Mouse (Mus musculus): ENCODE data around the gene Adra2b.
A peak's percentile ranks its signal among the peaks of the same experiment; 100 is the strongest.

Adra2b gene

GRCm38 (mm10) chr2:127338833-127339232, 24.2 kb upstream of the Adra2b start:
- DNase-seq (ENCODE audit: low spot score in 2 of 2) = no peak

- DNase-seq (ENCODE audit: low spot score in 2 of 2) = no peak
Observed at GRCm38 (mm10) chr2:127339262-127339661, 23.7 kb upstream of the Adra2b start.

- DNase-seq (ENCODE audit: low spot score in 2 of 2) = peak in 1 of 2 experiments; percentile 16
Observed at GRCm38 (mm10) chr2:127341159-127341558, 21.8 kb upstream of the Adra2b start.

- DNase-seq (ENCODE audit: low spot score in 2 of 2) = no peak
Observed at GRCm38 (mm10) chr2:127346334-127346733, 16.7 kb upstream of the Adra2b start.

- no peak for DNase-seq (ENCODE audit: low spot score in 2 of 2)
Observed at GRCm38 (mm10) chr2:127347147-127347985, 15.6 kb upstream of the Adra2b start.

GRCm38 (mm10) chr2:127353881-127354280, 9.1 kb upstream of the Adra2b start:
- no peak for DNase-seq (ENCODE audit: low spot score in 2 of 2)

- no peak for DNase-seq (ENCODE audit: low spot score in 2 of 2)
Observed at GRCm38 (mm10) chr2:127363282-127363652, 259 bp downstream of the Adra2b start.

- no peak for DNase-seq (ENCODE audit: low spot score in 2 of 2)
Observed at GRCm38 (mm10) chr2:127363696-127364095, 688 bp downstream of the Adra2b start.

- no peak for DNase-seq (ENCODE audit: low spot score in 2 of 2)
Observed at GRCm38 (mm10) chr2:127364452-127364851, 1.4 kb downstream of the Adra2b start.

GRCm38 (mm10) chr2:127367126-127367820, 4.3 kb downstream of the Adra2b start:
- DNase-seq (ENCODE audit: low spot score in 2 of 2) = no peak

GRCm38 (mm10) chr2:127369703-127370376, 6.8 kb downstream of the Adra2b start:
- no peak for DNase-seq (ENCODE audit: low spot score in 2 of 2)

- DNase-seq (ENCODE audit: low spot score in 2 of 2) = peak in 1 of 2 experiments; percentile 17
Observed at GRCm38 (mm10) chr2:127370561-127371483, 7.8 kb downstream of the Adra2b start.

- no peak for DNase-seq (ENCODE audit: low spot score in 2 of 2)
Observed at GRCm38 (mm10) chr2:127371484-127371861, 8.5 kb downstream of the Adra2b start.

- DNase-seq (ENCODE audit: low spot score in 2 of 2) = no peak
Observed at GRCm38 (mm10) chr2:127372082-127372481, 9.1 kb downstream of the Adra2b start.

- DNase-seq (ENCODE audit: low spot score in 2 of 2) = no peak
Observed at GRCm38 (mm10) chr2:127374131-127374530, 11.1 kb downstream of the Adra2b start.

GRCm38 (mm10) chr2:127375087-127375486, 12.1 kb downstream of the Adra2b start:
- DNase-seq (ENCODE audit: low spot score in 2 of 2) = no peak

GRCm38 (mm10) chr2:127375759-127376341, 12.8 kb downstream of the Adra2b start:
- DNase-seq (ENCODE audit: low spot score in 2 of 2) = no peak

- DNase-seq (ENCODE audit: low spot score in 2 of 2) = no peak
Observed at GRCm38 (mm10) chr2:127376423-127377051, 13.5 kb downstream of the Adra2b start.

GRCm38 (mm10) chr2:127377942-127378610, 15.1 kb downstream of the Adra2b start:
- no peak for DNase-seq (ENCODE audit: low spot score in 2 of 2)

- no peak for DNase-seq (ENCODE audit: low spot score in 2 of 2)
Observed at GRCm38 (mm10) chr2:127378611-127378990, 15.6 kb downstream of the Adra2b start.
